Mouse (Mus musculus) forebrain, embryonic 13.5 days (tissue): ENCODE results near the gene Slc28a3. TPM values are rescaled to one million over a fixed set of nuclear protein-coding genes. Genes with fewer than 3 reads are reported as not detected.

Experiments used
- ATAC-seq: fragments of 200-750 bp; cut with Nextera tagmentation; 2 replicates; pipeline ENCODE4 v1.8.0; 2017
- H3K27ac ChIP-seq: fragments of 300-500 bp; sonication (generic); 2 replicates; pipeline ENCODE4 v1.5.1; 2015; ENCODE audit warnings: inconsistent platforms, mild to moderate bottlenecking, moderate library complexity
- H3K27me3 ChIP-seq: fragments of 300-500 bp; sonication (generic); 2 replicates; pipeline ENCODE4 v1.6.1; 2015; ENCODE audit warnings: mild to moderate bottlenecking, inconsistent platforms
- H3K36me3 ChIP-seq: fragments of 300-500 bp; sonication (generic); 2 replicates; pipeline ENCODE4 v1.6.1; 2015; ENCODE audit warnings: mild to moderate bottlenecking, inconsistent platforms; ENCODE audit not compliant: poor library complexity, severe bottlenecking
- H3K4me1 ChIP-seq: fragments of 300-500 bp; sonication (generic); 2 replicates; pipeline ENCODE4 v1.6.1; 2015; ENCODE audit warnings: inconsistent platforms
- H3K4me2 ChIP-seq: fragments of 300-500 bp; sonication (generic); 2 replicates; pipeline ENCODE4 v1.6.1; 2015; ENCODE audit warnings: inconsistent platforms, mild to moderate bottlenecking, moderate library complexity
- H3K4me3 ChIP-seq: fragments of 300-500 bp; sonication (generic); 2 replicates; pipeline ENCODE4 v1.5.1; 2015; ENCODE audit warnings: mild to moderate bottlenecking, inconsistent platforms
- H3K9ac ChIP-seq: fragments of 300-500 bp; sonication (generic); 2 replicates; pipeline ENCODE4 v1.6.1; 2015; ENCODE audit warnings: mild to moderate bottlenecking, inconsistent platforms
- H3K9me3 ChIP-seq: fragments of 300-500 bp; sonication (generic); replicated peaks from 2 replicates; pipeline ENCODE4 v1.6.1; 2016; ENCODE audit warnings: inconsistent platforms
- WGBS: fragments of 180-500 bp; shearing (Covaris S2); methylation state at CpG from one replicate; pipeline ENCODE4 v1.1.7; 2015; 5-methylcytosine and 5-hydroxymethylcytosine counted together
- polyA plus RNA-seq: library from polyadenylated mRNA; unstranded; fragments of >200 nt; fragmentation: Nextera tagmentation; extraction: Ambion mirVana; gene quantifications from 2 replicates; pipeline ENCODE4 v1.2.1, GENCODE M21; 2015

The Slc28a3 gene
- polyA plus RNA-seq, 1 experiment from 2014 or later, result 0.08 TPM

GRCm38 (mm10) chr13:58516277-58516676 lies 94.4 kb downstream of the Slc28a3 start:
- 96% methylated on average over 4 of the region's 4 CpGs for WGBS
- Histone ChIP-seq H3K4me2 (no peak overlapping the region), H3K4me3 (no peak overlapping the region), H3K36me3 (no peaks in the 10 kb centered on the region), H3K4me1 (no peaks in the 10 kb centered on the region), H3K27me3 (no peaks in the 10 kb centered on the region), H3K9me3 (no peaks in the 10 kb centered on the region), H3K27ac (no peak overlapping the region), H3K9ac (no peak overlapping the region)
- ATAC-seq, result no peak

- no peaks in the 10 kb centered on the region for H3K4me1 ChIP-seq
- WGBS, result 90% methylated on average over 5 of the region's 5 CpGs
- ATAC-seq, result no peak
Measured at GRCm38 (mm10) chr13:58515635-58516034, 95.0 kb downstream of the Slc28a3 start.

GRCm38 (mm10) chr13:58514147-58514727 lies 96.4 kb downstream of the Slc28a3 start:
- H3K27me3 ChIP-seq, result no peaks in the 10 kb centered on the region
- no peak overlapping the region for H3K27ac ChIP-seq
- H3K9me3 ChIP-seq, result no peaks in the 10 kb centered on the region
- H3K9ac ChIP-seq, result no peak overlapping the region
- no peaks in the 10 kb centered on the region for H3K4me1 ChIP-seq
- no peak overlapping the region for H3K4me3 ChIP-seq
- no peaks in the 10 kb centered on the region for H3K36me3 ChIP-seq
- H3K4me2 ChIP-seq, result no peak overlapping the region
- no peak for ATAC-seq
- 83% methylated on average over 8 of the region's 8 CpGs for WGBS

More at GRCm38 (mm10) chr13:58515635-58516034, 95.0 kb downstream of the Slc28a3 start:
- no peak overlapping the region for H3K4me3 ChIP-seq
- no peaks in the 10 kb centered on the region for H3K36me3 ChIP-seq
- no peaks in the 10 kb centered on the region for H3K9me3 ChIP-seq
- no peak overlapping the region for H3K9ac ChIP-seq
- no peak overlapping the region for H3K4me2 ChIP-seq
- no peaks in the 10 kb centered on the region for H3K27me3 ChIP-seq
- H3K27ac ChIP-seq, result no peak overlapping the region

- no peak overlapping the region for H3K4me2 ChIP-seq
- H3K36me3 ChIP-seq, result no peaks in the 10 kb centered on the region
- H3K4me3 ChIP-seq, result no peak overlapping the region
- H3K4me1 ChIP-seq, result peaks cover 6% of the 10 kb centered on the region; the same call in 1 of the 2 replicates
- 74% methylated on average over 2 of the region's 2 CpGs for WGBS
- H3K27me3 ChIP-seq, result no peaks in the 10 kb centered on the region
- no peak overlapping the region for H3K27ac ChIP-seq
- no peak overlapping the region for H3K9ac ChIP-seq
- ATAC-seq, result no peak
- H3K9me3 ChIP-seq, result no peaks in the 10 kb centered on the region
Measured at GRCm38 (mm10) chr13:58511926-58512325, 98.8 kb downstream of the Slc28a3 start.

- 87% methylated on average over 9 of the region's 9 CpGs for WGBS
- H3K9ac ChIP-seq, result no peak overlapping the region
- no peaks in the 10 kb centered on the region for H3K9me3 ChIP-seq
- no peak overlapping the region for H3K4me2 ChIP-seq
- no peak for ATAC-seq
- H3K27ac ChIP-seq, result no peak overlapping the region
- H3K4me3 ChIP-seq, result no peak overlapping the region
- H3K36me3 ChIP-seq, result no peaks in the 10 kb centered on the region
- no peaks in the 10 kb centered on the region for H3K27me3 ChIP-seq
- peaks cover 6% of the 10 kb centered on the region; the same call in 1 of the 2 replicates for H3K4me1 ChIP-seq
Measured at GRCm38 (mm10) chr13:58511248-58511647, 99.4 kb downstream of the Slc28a3 start.

GRCm38 (mm10) chr13:58509241-58509640 lies 101.4 kb downstream of the Slc28a3 start:
- H3K9me3 ChIP-seq, result no peaks in the 10 kb centered on the region
- H3K27ac ChIP-seq, result no peak overlapping the region
- H3K4me2 ChIP-seq, result no peak overlapping the region
- no peak for ATAC-seq
- H3K4me3 ChIP-seq, result no peak overlapping the region
- H3K4me1 ChIP-seq, result peaks cover 6% of the 10 kb centered on the region; the same call in 1 of the 2 replicates
- H3K36me3 ChIP-seq, result no peaks in the 10 kb centered on the region
- WGBS, result 71% methylated on average over 3 of the region's 3 CpGs
- H3K9ac ChIP-seq, result no peak overlapping the region
- H3K27me3 ChIP-seq, result no peaks in the 10 kb centered on the region

GRCm38 (mm10) chr13:58503610-58504009 lies 107.1 kb downstream of the Slc28a3 start:
- H3K4me2 ChIP-seq, result no peak overlapping the region
- WGBS, result 80% methylated on average over 2 of the region's 2 CpGs
- no peak for ATAC-seq
- H3K4me1 ChIP-seq, result peaks cover 6% of the 10 kb centered on the region; the same call in 1 of the 2 replicates
- no peak overlapping the region for H3K27ac ChIP-seq
- H3K36me3 ChIP-seq, result no peaks in the 10 kb centered on the region
- no peak overlapping the region for H3K9ac ChIP-seq
- no peak overlapping the region for H3K4me3 ChIP-seq
- H3K9me3 ChIP-seq, result no peaks in the 10 kb centered on the region
- no peaks in the 10 kb centered on the region for H3K27me3 ChIP-seq

GRCm38 (mm10) chr13:58497809-58498208 lies 112.9 kb downstream of the Slc28a3 start:
- ATAC-seq, result no peak
- no peaks in the 10 kb centered on the region for H3K36me3 ChIP-seq
- no peak overlapping the region for H3K4me3 ChIP-seq
- H3K4me2 ChIP-seq, result no peak overlapping the region
- WGBS, result 67% methylated on average over 12 of the region's 12 CpGs
- no peaks in the 10 kb centered on the region for H3K27me3 ChIP-seq
- no peak overlapping the region for H3K27ac ChIP-seq
- H3K9ac ChIP-seq, result no peak overlapping the region
- no peaks in the 10 kb centered on the region for H3K9me3 ChIP-seq
- H3K4me1 ChIP-seq, result peaks cover 15% of the 10 kb centered on the region

Other genes with a start within 250 kb of the Slc28a3 start
- gene 2210016F16Rik, start 225.7 kb downstream of the Slc28a3 start, polyA plus RNA-seq, result 24.4 and 26.3 TPM in 2 replicates
- gene Rmi1, start 208.6 kb downstream of the Slc28a3 start, polyA plus RNA-seq, result 28.0 and 28.4 TPM in 2 replicates
- 2,271 and 2,276 TPM in 2 replicates for gene Hnrnpk, start 207.5 kb downstream of the Slc28a3 start, polyA plus RNA-seq
- gene Ntrk2, start 195.7 kb upstream of the Slc28a3 start, polyA plus RNA-seq, result 51.4 and 60.2 TPM in 2 replicates